Mouse (Mus musculus) liver, postnatal 0 days (tissue): ENCODE results near the gene Fbxo40.

Source experiments
- CTCF ChIP-seq: sonication (generic); IDR thresholded peaks from 2 replicates; pipeline ENCODE4 v1.5.1; 2016; ENCODE audit warnings: antibody characterized with exemption, low read depth
- EP300 ChIP-seq: IDR thresholded peaks from 2 replicates; pipeline ENCODE4 v1.6.1; 2016; ENCODE audit warnings: antibody characterized with exemption, low read depth, mild to moderate bottlenecking

- TF ChIP-seq CTCF (no peak), EP300 (no peak)
Observed at GRCm38 (mm10) chr16:36928106-36928500, 62.2 kb downstream of the Fbxo40 start.
